Mouse (Mus musculus) CD4-positive, CD25-positive, alpha-beta regulatory T cell (primary cell): ENCODE measurements around the gene Rreb1. TPM values are rescaled to one million over a fixed set of nuclear protein-coding genes. Genes with fewer than 3 reads are reported as not detected.

ENCODE experiments used
- polyA plus RNA-seq: library from polyadenylated mRNA; unstranded; fragments of 100-300 nt; shearing (Covaris generic); gene quantifications from one replicate; pipeline ENCODE4 v1.2.1, GENCODE M21; 2017

Rreb1 gene
- polyA plus RNA-seq: 15.3 TPM

DNA sequence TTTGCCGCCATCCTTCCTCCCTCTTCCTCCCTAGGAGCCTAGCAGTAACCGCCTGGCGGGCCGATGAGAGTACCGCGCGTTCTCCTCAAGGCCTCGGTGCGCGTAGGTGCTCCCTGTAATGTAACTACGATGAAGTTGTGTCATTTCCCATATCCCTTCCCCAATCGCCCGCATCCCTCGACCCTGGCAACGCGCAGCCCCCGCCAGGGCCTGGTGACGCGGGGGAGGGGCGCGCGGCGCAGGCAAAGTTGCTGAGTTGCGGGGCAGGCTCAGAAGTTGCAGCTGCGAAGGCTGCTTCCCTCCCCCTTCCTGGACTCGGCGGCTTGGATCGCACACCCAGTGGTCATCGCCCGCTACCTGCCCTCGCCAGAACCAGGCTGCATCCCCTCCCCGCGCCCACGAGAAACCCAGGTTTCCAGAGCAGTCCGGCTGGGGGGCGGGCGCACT is at the start of gene Rreb1:
Rreb1 (plus strand) TSS at position 254 of the 447 bp plus-strand sequence.

GRCm38 (mm10) chr13:37993704-37994404 is 215.7 kb downstream of the Rreb1 start, which contains the start of gene Ssr1:
Gene Ssr1 (minus strand): TSS chr13:37994217.

Other genes with a start within 250 kb of the Rreb1 start
- 63.1 TPM for gene Ssr1, start 215.8 kb downstream of the Rreb1 start, polyA plus RNA-seq